8 mouse cellular contexts compared by ENCODE assay signal in genomic region chr5:13628606-13629311, GRCm38 (mm10).
A peak's percentile ranks its signal among the peaks of the same experiment; 100 is the strongest.
DNase-seq lines count a peak whose midpoint lies in the region; ATAC-seq and TF ChIP-seq lines count a peak whose summit lies in the region.

No protein-coding gene starts in this region.

- dilution Hi-C loops in CH12.LX (cut with MboI; ENCODE audit: extremely low pct_ligation_motif_present, extremely low pct_unique_long_range_greater_than_20kb, low sequenced_read_pairs): no loop called here

- peak overlapping the region; percentile 35; the same call in 1 of the 2 replicates for H3K9ac ChIP-seq in CH12.LX (ENCODE audit: insufficient read depth, low read depth)
- H3K9ac ChIP-seq in forebrain, embryonic 11.5 days (ENCODE audit: low read length): peak overlapping the region; percentile 14; the same call in 1 of the 2 replicates
- peak overlapping the region; percentile 28; the same call in 1 of the 2 replicates for H3K9ac ChIP-seq in heart, embryonic 15.5 days
- H3K9ac ChIP-seq in liver, embryonic 13.5 days: no peak overlapping the region
- peak overlapping the region; percentile 59 for H3K9ac ChIP-seq in neural tube, embryonic 13.5 days

- in situ Hi-C loops in CH12.LX (cut with MboI; ENCODE audit: low pct_ligation_motif_present, low pct_unique_long_range_greater_than_20kb, low sequenced_read_pairs): loop anchor here (25.0 kb wide), 1 partner anchor 1066 kb away; no protein-coding TSS in a partner anchor

- peak overlapping the region in 1 of 3 experiments; percentile 35 for H3K4me3 ChIP-seq in CH12.LX (replicated peaks in 1 of 3; ENCODE audit: low read depth in 2 of 3, low read length in 2 of 3, poor library complexity in 1 of 3)
- peak overlapping the region; percentile 30 for H3K4me3 ChIP-seq in forebrain, embryonic 11.5 days (ENCODE audit: low read depth, low read length)
- peak overlapping the region; percentile 53 for H3K4me3 ChIP-seq in heart, embryonic 15.5 days
- peak overlapping the region; percentile 25 for H3K4me3 ChIP-seq in liver, embryonic 13.5 days (replicated peaks)
- H3K4me3 ChIP-seq in neural tube, embryonic 13.5 days: peak overlapping the region; percentile 39

- peak overlapping the region; percentile 16; the same call in 1 of the 2 replicates for H3K4me2 ChIP-seq in CH12.LX (ENCODE audit: insufficient read depth, low read depth, poor library complexity, severe bottlenecking)
- H3K4me2 ChIP-seq in forebrain, embryonic 11.5 days (ENCODE audit: low read depth, low read length, severe bottlenecking): peak overlapping the region; percentile 59
- H3K4me2 ChIP-seq in heart, embryonic 15.5 days: peak overlapping the region; percentile 75
- H3K4me2 ChIP-seq in liver, embryonic 13.5 days: peak overlapping the region; percentile 53
- H3K4me2 ChIP-seq in neural tube, embryonic 13.5 days: peak overlapping the region; percentile 68

- 0 out of 4 replicates have a peak, but pooled peaks cover 0 to 2% of the 10 kb centered on the region in 2 experiments for H3K4me1 ChIP-seq in CH12.LX (ENCODE audit: control insufficient read depth in 1 of 2, insufficient read depth in 2 of 2)
- H3K4me1 ChIP-seq in forebrain, embryonic 11.5 days (replicated peaks; ENCODE audit: control insufficient read depth, insufficient read depth, low read length): peaks cover 2% of the 10 kb centered on the region; the same call in 1 of the 2 replicates
- peaks cover 4% of the 10 kb centered on the region; the same call in 1 of the 2 replicates for H3K4me1 ChIP-seq in heart, embryonic 15.5 days (replicated peaks)
- no peaks in the 10 kb centered on the region for H3K4me1 ChIP-seq in liver, embryonic 13.5 days (replicated peaks)
- H3K4me1 ChIP-seq in neural tube, embryonic 13.5 days (replicated peaks): peaks cover 5% of the 10 kb centered on the region

- no peaks in the 10 kb centered on the region for H3K36me3 ChIP-seq in CH12.LX (replicated peaks in 1 of 2; ENCODE audit: control insufficient read depth in 1 of 2, insufficient read depth in 1 of 2, low read length in 1 of 2)
- H3K36me3 ChIP-seq in forebrain, embryonic 11.5 days (ENCODE audit: control insufficient read depth, insufficient read depth, low read length): no peaks in the 10 kb centered on the region
- H3K36me3 ChIP-seq in heart, embryonic 15.5 days: no peaks in the 10 kb centered on the region
- H3K36me3 ChIP-seq in liver, embryonic 13.5 days: no peaks in the 10 kb centered on the region
- no peaks in the 10 kb centered on the region for H3K36me3 ChIP-seq in neural tube, embryonic 13.5 days

- peak; percentile 79 for TF ChIP-seq RAD21 in CH12.LX (IDR thresholded peaks at IDR 0.05; ENCODE audit: low read depth, low read length)

- no peaks in the 10 kb centered on the region for H3K27me3 ChIP-seq in CH12.LX (replicated peaks)
- peaks cover 2% of the 10 kb centered on the region for H3K27me3 ChIP-seq in forebrain, embryonic 11.5 days (ENCODE audit: control insufficient read depth, insufficient read depth, low read length)
- H3K27me3 ChIP-seq in heart, embryonic 15.5 days: no peaks in the 10 kb centered on the region; the same call in 1 of the 2 replicates
- no peaks in the 10 kb centered on the region for H3K27me3 ChIP-seq in liver, embryonic 13.5 days
- peaks cover 2% of the 10 kb centered on the region for H3K27me3 ChIP-seq in neural tube, embryonic 13.5 days

- no peak for TF ChIP-seq POLR2A in CH12.LX (IDR thresholded peaks at IDR 0.05; ENCODE audit: low read depth, low read length)

- H3K79me2 ChIP-seq in CH12.LX (replicated peaks; ENCODE audit: control insufficient read depth, extremely low read depth, insufficient read depth, poor library complexity, severe bottlenecking): no peaks in the 10 kb centered on the region

- TF ChIP-seq CTCF in CH12.LX (conservative IDR thresholded peaks at IDR 0.05 in 1 of 2, IDR thresholded peaks at IDR 0.05 in 1 of 2; ENCODE audit: low read depth in 2 of 2, low read length in 2 of 2): peak in 1 of 2 experiments; percentile 80; a peak in 2 of 4 replicates

- DNase-seq in CH12.LX (ENCODE audit: extremely low read depth): peak; percentile 8
- DNase-seq in c-Kit-positive CD71-positive TER-119-negative erythroid progenitor cells, embryonic 14.5 days (ENCODE audit: low read depth): peak; percentile 48
- DNase-seq in forebrain, embryonic 11.5 days (ENCODE audit: low spot score): peak; percentile 90
- peak; percentile 85 for DNase-seq in kidney, postnatal 14 days
- peak; percentile 34 for DNase-seq in liver, embryonic 13.5 days
- DNase-seq in testis, postnatal 10 days (ENCODE audit: low spot score): peak; percentile 88

- ATAC-seq in forebrain, embryonic 11.5 days (replicated peaks; ENCODE audit: low FRiP score): peak; percentile 88
- ATAC-seq in heart, embryonic 15.5 days (replicated peaks; ENCODE audit: insufficient number of reproducible peaks, insufficient read depth, low FRiP score, low read depth): peak; percentile 60; the same call in 1 of the 2 replicates
- peak; percentile 72; the same call in 1 of the 2 replicates for ATAC-seq in liver, embryonic 13.5 days (ENCODE audit: low read depth)
- peak; percentile 93 for ATAC-seq in neural tube, embryonic 13.5 days (ENCODE audit: low read depth)

- peaks cover 40% of the 10 kb centered on the region for H3K9me3 ChIP-seq in CH12.LX (replicated peaks; ENCODE audit: low read length)
- H3K9me3 ChIP-seq in forebrain, embryonic 11.5 days (ENCODE audit: control insufficient read depth, low read length): no peaks in the 10 kb centered on the region
- no peaks in the 10 kb centered on the region for H3K9me3 ChIP-seq in heart, embryonic 15.5 days (replicated peaks)
- no peaks in the 10 kb centered on the region for H3K9me3 ChIP-seq in liver, embryonic 13.5 days (replicated peaks)
- H3K9me3 ChIP-seq in neural tube, embryonic 13.5 days: no peaks in the 10 kb centered on the region

- H3K27ac ChIP-seq in CH12.LX (ENCODE audit: insufficient read depth, low read depth): no peak overlapping the region
- no peak overlapping the region for H3K27ac ChIP-seq in forebrain, embryonic 11.5 days (ENCODE audit: low read depth, low read length)
- H3K27ac ChIP-seq in heart, embryonic 15.5 days: no peak overlapping the region
- no peak overlapping the region for H3K27ac ChIP-seq in liver, embryonic 13.5 days
- H3K27ac ChIP-seq in neural tube, embryonic 13.5 days (replicated peaks): peak overlapping the region; percentile 43; the same call in 1 of the 2 replicates

- WGBS in forebrain, embryonic 11.5 days: 13% methylated on average over 24 of the region's 24 CpGs
- WGBS in heart, embryonic 15.5 days: 11% methylated on average over 24 of the region's 24 CpGs
- 12% methylated on average over 24 of the region's 24 CpGs for WGBS in liver, embryonic 13.5 days (ENCODE audit: insufficient replicate concordance)
- 10% methylated on average over 24 of the region's 24 CpGs for WGBS in neural tube, embryonic 13.5 days

- no peak for TF ChIP-seq EP300 in CH12.LX (IDR thresholded peaks at IDR 0.05; ENCODE audit: low read length)

TF ChIP-seq in CH12.LX, 34 proteins besides CTCF, POLR2A, EP300 and RAD21:
- no peak for TF ChIP-seq JUN (IDR thresholded peaks at IDR 0.05; ENCODE audit: insufficient read depth, low read depth, low read length)
- peak; percentile 64 for TF ChIP-seq SMC3 (IDR thresholded peaks at IDR 0.05; ENCODE audit: low read depth, low read length)
- TF ChIP-seq ZMIZ1 (IDR thresholded peaks at IDR 0.05; ENCODE audit: low read depth, low read length): no peak
TF ChIP-seq in CH12.LX: peak in this region for 1.

Comparison
In these comparisons a context has a peak if more than half of its experiments do, and no peak if none do; other contexts are left out.
1. DNase-seq: peak in every context shown above with its lines; median percentile 90 in forebrain, embryonic 11.5 days; 88 in testis, postnatal 10 days; 85 in kidney, postnatal 14 days; 48 in c-Kit-positive CD71-positive TER-119-negative erythroid progenitor cells, embryonic 14.5 days; 34 in liver, embryonic 13.5 days; 8 in CH12.LX.
2. H3K4me2 ChIP-seq: peak in every context shown above with its lines; median percentile 75 in heart, embryonic 15.5 days; 68 in neural tube, embryonic 13.5 days; 59 in forebrain, embryonic 11.5 days; 53 in liver, embryonic 13.5 days; 16 in CH12.LX.